Mouse (Mus musculus): ENCODE results near the gene Stk39. TPM values are rescaled to one million over a fixed set of nuclear protein-coding genes. Genes with fewer than 3 reads are reported as not detected.

Stk39 gene
- polyA plus RNA-seq, 1 experiment from 2014 or later: 27.3 TPM

DNA sequence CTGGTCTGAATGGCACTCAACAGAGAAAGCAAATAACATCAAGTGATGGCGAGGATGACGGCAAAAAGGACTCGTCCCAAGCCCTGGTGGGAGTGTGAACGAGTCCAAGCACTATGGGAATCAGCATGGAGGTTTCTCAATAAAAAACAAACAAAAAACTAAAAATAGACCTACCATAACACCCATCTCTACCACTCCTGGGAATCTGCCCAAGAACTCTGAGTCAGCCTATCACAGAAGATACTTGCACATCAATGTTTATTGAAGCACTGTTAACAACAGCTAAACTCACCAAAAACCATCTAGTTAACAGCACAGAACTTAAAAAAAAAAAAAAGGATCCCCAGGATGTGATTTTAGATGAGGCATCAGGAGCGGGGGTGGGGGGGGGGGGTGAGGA is 55.0 kb downstream of the Stk39 start:
- H3K4me1 ChIP-seq: no peaks in the 10 kb centered on the region
- no peak for ATAC-seq (ENCODE audit: low FRiP score)
- WGBS: 95% methylated on average over 5 of the region's 5 CpGs
- H3K36me3 ChIP-seq: no peaks in the 10 kb centered on the region
- H3K27me3 ChIP-seq (replicated peaks): no peaks in the 10 kb centered on the region
- H3K9ac ChIP-seq (replicated peaks): no peak overlapping the region
- no peak overlapping the region for H3K4me3 ChIP-seq (replicated peaks)
- no peak overlapping the region for H3K4me2 ChIP-seq
- H3K9me3 ChIP-seq (replicated peaks): no peaks in the 10 kb centered on the region
- no peak overlapping the region for H3K27ac ChIP-seq (replicated peaks)

DNA sequence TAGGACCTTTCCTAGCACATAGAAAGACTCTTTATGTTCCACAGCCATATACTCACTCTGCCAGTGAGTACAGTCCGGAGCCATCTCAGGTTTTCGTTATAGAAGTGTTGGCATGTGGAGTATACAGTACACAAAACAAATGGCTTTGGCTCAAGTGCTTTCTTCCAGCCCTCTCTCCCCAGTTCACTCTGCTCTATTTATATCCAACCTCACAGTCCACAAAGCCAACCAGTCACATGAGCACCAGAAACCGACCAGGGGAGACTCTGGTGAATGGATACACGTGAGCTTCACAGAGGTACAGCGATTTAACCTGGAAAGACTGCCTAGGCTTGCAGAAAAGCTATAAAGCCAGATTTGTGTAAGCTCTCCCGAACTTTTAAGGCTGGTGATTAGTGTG is 56.4 kb downstream of the Stk39 start:
- Histone ChIP-seq H3K4me3 (replicated peaks) (no peak overlapping the region), H3K9ac (replicated peaks) (no peak overlapping the region), H3K36me3 (no peaks in the 10 kb centered on the region), H3K27me3 (replicated peaks) (no peaks in the 10 kb centered on the region), H3K27ac (replicated peaks) (no peak overlapping the region), H3K9me3 (replicated peaks) (no peaks in the 10 kb centered on the region), H3K4me1 (no peaks in the 10 kb centered on the region), H3K4me2 (no peak overlapping the region)
- 88% methylated on average over 6 of the region's 6 CpGs for WGBS
- no peak for ATAC-seq (ENCODE audit: low FRiP score)

DNA sequence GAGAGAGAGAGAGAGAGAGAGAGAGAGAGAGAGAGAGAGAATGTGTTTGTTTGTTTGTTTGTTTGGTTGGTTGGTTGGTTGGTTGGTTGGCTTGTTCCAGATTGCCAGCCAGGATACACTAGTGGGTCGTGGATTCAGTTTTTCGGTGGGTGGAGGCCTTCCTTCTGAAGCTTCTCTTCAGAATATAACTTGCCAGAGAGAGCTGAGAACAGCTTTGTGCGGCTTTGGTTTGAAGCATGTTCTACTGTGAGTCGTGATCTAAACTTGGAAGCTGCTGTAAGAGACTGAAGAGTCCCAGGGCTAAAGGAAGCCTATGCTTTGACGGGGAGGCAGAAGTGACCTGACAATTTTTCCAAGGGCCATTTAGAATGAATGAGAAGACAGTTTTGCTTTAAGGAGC is 59.9 kb downstream of the Stk39 start:
- Histone ChIP-seq H3K27me3 (replicated peaks) (no peaks in the 10 kb centered on the region), H3K4me1 (peaks cover 20% of the 10 kb centered on the region), H3K27ac (replicated peaks) (no peak overlapping the region), H3K36me3 (no peaks in the 10 kb centered on the region), H3K9ac (replicated peaks) (no peak overlapping the region), H3K9me3 (replicated peaks) (no peaks in the 10 kb centered on the region), H3K4me2 (no peak overlapping the region), H3K4me3 (replicated peaks) (no peak overlapping the region)
- no peak for ATAC-seq (ENCODE audit: low FRiP score)
- WGBS: 90% methylated on average over 5 of the region's 5 CpGs

DNA sequence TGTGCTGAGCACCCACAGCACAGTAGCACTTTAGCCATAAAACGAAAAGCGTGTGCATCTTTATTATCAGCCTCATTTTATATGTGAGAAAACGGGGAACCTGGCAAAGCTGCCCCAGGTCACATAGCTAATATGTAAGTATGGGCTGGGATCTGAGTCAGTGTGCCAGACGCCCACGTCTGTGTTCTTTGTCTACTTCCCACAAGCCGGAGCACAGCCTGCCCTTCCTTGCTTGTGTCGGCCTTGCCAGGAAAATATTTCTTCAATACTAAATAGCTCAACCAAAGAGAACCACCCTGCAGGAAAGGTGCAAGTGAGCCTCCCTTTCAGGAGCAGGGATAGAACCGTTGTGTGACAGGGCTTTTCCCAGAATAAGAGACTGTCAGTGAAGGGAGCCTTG is 60.9 kb downstream of the Stk39 start:
- no peaks in the 10 kb centered on the region for H3K9me3 ChIP-seq (replicated peaks)
- peaks cover 29% of the 10 kb centered on the region for H3K4me1 ChIP-seq

DNA sequence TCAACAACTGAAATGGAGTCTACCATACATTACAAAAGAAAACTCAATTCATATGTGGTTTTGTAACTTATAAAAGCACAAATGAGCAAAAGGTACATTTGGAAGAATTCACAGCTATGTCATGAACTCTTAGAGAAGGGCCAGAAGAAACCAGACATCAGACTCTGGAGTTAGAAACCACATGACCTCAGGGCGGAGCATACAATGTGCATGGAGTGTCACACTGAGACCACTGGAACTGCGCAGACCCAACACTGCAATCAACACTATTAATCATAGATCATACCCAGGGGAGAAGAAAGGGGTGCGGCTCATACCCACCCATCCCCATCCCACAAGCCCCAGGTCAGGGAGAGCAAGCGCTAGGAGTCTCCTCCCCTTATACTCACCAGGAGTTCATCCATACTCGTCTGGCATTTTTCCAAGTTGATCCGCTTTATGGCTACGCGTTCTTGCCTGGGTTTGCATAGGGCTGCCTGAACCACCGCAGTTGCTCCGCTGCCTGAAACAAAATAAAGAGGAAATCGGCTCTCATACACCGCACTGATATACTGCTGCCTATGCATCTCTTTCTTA is 62.3 kb downstream of the Stk39 start:
- Histone ChIP-seq H3K4me2 (no peak overlapping the region), H3K4me1 (peaks cover 41% of the 10 kb centered on the region), H3K27ac (replicated peaks) (no peak overlapping the region), H3K4me3 (replicated peaks) (no peak overlapping the region), H3K9ac (replicated peaks) (no peak overlapping the region), H3K36me3 (no peaks in the 10 kb centered on the region), H3K27me3 (replicated peaks) (no peaks in the 10 kb centered on the region), H3K9me3 (replicated peaks) (no peaks in the 10 kb centered on the region)
- WGBS: 43% methylated on average over 12 of the region's 12 CpGs
- ATAC-seq (ENCODE audit: low FRiP score): peak; percentile 22; the same call in 1 of the 2 replicates

More for the DNA sequence above, 60.9 kb downstream of the Stk39 start:
- Histone ChIP-seq H3K27me3 (replicated peaks) (no peaks in the 10 kb centered on the region), H3K9ac (replicated peaks) (no peak overlapping the region), H3K4me3 (replicated peaks) (no peak overlapping the region), H3K4me2 (no peak overlapping the region), H3K36me3 (no peaks in the 10 kb centered on the region), H3K27ac (replicated peaks) (no peak overlapping the region)
- ATAC-seq (ENCODE audit: low FRiP score): no peak
- WGBS: 70% methylated on average over 8 of the region's 8 CpGs

DNA sequence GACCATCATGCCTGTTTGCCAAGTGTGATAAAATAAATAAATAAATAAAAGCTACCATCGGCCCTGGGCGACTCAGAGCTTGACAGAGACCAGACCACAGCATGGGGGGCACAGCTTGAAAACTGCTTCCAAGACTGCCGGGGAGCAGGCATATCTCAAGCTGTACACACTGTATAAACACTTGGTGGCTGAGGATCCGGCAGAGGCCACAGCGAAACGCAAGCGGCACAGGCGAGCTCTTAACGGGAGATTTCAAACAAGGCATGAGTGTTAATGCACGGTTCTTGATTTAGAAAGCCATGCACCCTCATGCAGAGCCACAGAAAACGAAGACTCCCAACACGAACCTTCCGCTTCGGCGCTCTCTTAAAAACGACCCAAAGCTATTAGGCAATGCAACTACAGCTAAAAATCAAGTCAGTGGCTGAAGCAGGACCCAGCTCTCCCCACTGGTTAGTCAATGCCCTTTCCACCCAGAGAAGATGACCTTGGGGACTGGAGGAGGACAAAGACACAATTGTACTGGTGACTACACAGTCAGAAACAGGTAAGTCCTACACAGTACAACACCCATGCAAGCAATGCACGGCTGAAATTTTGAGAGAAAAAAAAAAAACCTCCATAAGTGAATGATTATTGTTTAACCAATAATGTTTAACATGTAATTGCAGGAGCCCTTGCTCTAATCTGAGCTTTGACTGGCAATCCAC is 63.6 kb downstream of the Stk39 start:
- Histone ChIP-seq H3K27ac (replicated peaks) (no peak overlapping the region), H3K9me3 (replicated peaks) (no peaks in the 10 kb centered on the region), H3K27me3 (replicated peaks) (no peaks in the 10 kb centered on the region), H3K4me3 (replicated peaks) (no peak overlapping the region), H3K9ac (replicated peaks) (no peak overlapping the region), H3K4me2 (no peak overlapping the region), H3K4me1 (peaks cover 49% of the 10 kb centered on the region), H3K36me3 (no peaks in the 10 kb centered on the region)
- 43% methylated on average over 17 of the region's 17 CpGs for WGBS
- ATAC-seq (ENCODE audit: low FRiP score): no peak

DNA sequence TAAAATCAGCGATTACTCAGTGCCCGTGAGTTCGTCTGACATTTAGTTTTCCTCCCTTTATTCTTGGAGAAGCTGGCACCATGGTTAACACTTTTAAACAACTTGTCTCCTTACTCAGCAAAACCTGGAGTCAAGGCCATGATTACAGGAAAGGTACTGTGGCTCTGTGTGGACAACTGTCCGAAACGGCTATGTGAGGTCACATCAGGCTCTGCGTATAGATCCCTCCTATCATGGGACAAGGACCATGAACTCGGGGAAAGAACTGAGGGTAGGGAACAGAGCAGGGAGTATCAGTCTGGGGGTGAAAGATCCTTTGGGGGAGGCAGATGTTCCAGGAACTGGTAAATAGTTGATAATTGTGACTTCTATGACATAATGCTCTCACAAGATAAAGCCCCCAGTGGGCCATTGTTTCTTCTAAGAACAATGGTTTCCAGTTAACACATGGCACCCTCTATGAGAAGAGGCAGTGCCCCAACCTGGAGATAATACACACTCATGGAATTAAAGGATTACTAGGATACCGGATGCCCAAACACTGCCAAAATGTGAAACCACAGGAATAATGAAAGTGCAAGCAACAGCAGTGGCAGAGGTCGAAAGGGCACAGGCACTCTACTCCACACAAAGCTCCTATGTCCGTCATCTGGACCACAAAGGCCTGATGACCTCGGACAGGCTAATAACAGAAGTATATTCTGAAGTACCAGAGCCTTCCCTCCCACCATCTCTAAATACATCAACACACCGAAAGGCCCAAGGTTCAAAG is 64.7 kb downstream of the Stk39 start:
- WGBS: 46% methylated on average over 12 of the region's 12 CpGs
- H3K4me1 ChIP-seq: peaks cover 49% of the 10 kb centered on the region
- ATAC-seq (ENCODE audit: low FRiP score): no peak
- H3K27ac ChIP-seq (replicated peaks): no peak overlapping the region
- H3K9ac ChIP-seq (replicated peaks): no peak overlapping the region
- H3K9me3 ChIP-seq (replicated peaks): no peaks in the 10 kb centered on the region
- H3K4me3 ChIP-seq (replicated peaks): no peak overlapping the region
- no peaks in the 10 kb centered on the region for H3K27me3 ChIP-seq (replicated peaks)
- no peak overlapping the region for H3K4me2 ChIP-seq
- H3K36me3 ChIP-seq: no peaks in the 10 kb centered on the region

DNA sequence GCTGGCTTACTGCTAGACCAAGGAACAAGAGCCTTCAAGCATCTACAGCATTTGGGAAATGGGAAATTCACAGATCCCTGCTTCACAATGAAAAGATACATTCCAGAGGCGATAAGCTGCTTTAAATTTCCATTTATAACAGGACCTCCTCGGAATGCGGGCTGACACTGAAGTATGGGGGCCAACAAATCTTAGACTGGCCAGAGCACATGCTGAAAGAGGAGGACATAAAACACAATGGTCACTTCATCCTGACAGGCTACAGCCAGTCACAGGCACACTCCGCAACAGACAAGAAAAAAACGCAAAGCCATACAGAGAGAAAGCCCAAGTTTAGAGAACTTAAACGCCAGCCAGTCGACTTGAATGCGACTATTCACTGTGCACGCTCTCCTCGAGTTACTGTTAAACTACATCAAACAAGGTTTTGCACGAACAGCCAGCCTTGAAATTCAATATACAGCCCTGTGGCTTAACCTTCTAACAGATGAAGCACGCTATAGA is 65.4 kb downstream of the Stk39 start:
- H3K4me3 ChIP-seq (replicated peaks): no peak overlapping the region
- ATAC-seq (ENCODE audit: low FRiP score): no peak
- no peak overlapping the region for H3K27ac ChIP-seq (replicated peaks)
- H3K36me3 ChIP-seq: no peaks in the 10 kb centered on the region
- 20% methylated on average over 12 of the region's 12 CpGs for WGBS
- no peak overlapping the region for H3K9ac ChIP-seq (replicated peaks)
- H3K27me3 ChIP-seq (replicated peaks): no peaks in the 10 kb centered on the region
- no peak overlapping the region for H3K4me2 ChIP-seq
- peaks cover 49% of the 10 kb centered on the region for H3K4me1 ChIP-seq
- no peaks in the 10 kb centered on the region for H3K9me3 ChIP-seq (replicated peaks)

DNA sequence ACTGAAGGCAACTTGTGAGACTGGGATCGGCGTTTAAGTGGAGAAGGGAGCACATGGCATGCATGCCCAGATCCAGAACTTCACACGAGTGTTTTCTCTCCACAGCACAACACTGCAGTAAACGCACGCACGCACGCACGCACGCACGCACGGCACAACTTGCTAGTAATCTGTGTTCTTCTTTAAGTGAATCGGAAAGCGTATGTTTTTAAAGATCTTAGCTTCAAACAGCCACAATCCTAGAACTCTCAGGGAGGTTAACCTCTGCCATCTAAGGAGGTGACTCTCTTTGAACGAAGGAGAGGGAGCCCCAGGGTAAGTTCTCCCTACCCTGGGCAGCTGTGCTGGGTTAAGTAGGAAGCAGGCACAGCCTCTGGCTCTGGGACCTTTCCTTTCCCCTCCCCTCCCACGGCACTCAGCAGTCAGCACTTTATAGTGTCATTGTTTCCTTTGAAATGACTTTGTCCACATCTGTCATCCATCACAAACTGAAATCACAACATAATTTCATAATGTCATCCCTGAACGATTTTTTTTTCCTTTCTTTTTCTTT is 66.8 kb downstream of the Stk39 start:
- no peak overlapping the region for H3K4me3 ChIP-seq (replicated peaks)
- H3K4me2 ChIP-seq: peak overlapping the region; percentile 45
- no peak overlapping the region for H3K27ac ChIP-seq (replicated peaks)
- no peaks in the 10 kb centered on the region for H3K27me3 ChIP-seq (replicated peaks)
- no peak overlapping the region for H3K9ac ChIP-seq (replicated peaks)
- WGBS: 12% methylated on average over 16 of the region's 16 CpGs
- H3K9me3 ChIP-seq (replicated peaks): no peaks in the 10 kb centered on the region
- peak; percentile 16; the same call in 1 of the 2 replicates for ATAC-seq (ENCODE audit: low FRiP score)
- peaks cover 47% of the 10 kb centered on the region for H3K4me1 ChIP-seq
- H3K36me3 ChIP-seq: no peaks in the 10 kb centered on the region

DNA sequence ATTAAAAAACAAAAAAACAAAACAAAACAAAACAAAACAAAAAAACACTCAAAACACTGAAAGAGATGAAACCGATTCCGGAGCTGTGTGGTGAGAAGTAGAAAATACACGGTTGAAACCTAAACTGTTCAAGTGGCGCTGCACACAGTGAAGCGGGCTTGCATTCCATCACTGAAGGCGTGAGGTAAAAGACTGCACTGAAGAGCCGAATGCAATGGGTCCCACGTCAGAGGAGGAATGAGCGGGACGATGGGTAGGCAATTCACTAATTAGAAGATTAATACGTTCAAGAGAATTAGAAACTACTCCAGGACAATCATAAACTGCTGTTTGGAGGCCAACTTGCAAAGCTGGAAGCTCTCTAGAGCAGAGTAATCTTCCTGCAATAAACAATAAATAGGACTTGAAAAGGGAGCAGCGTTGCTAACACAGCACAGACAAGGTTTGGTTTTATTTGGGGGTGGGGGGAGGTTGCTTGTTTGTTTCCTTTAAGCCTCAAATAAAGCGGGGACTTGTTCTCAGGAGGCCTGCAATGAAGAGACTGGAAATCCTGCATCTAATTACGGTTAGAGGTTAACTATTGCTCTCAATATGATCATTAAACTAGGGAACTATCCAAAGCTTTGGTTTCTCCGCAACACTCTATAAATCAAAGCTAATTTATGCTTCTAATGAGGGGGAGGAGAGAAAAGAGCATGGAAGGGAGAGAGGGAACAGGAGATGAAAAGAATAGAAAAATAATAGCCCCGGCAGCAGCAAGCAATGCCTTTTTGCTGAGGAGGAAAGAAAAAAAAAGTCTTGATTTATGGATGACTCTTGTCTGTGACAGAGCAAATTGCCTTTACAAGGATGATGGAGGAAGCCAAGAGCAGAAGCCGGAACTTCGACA is 67.5 kb downstream of the Stk39 start:
- 11% methylated on average over 18 of the region's 18 CpGs for WGBS
- peak overlapping the region; percentile 45 for H3K4me2 ChIP-seq
- ATAC-seq (ENCODE audit: low FRiP score): peak; percentile 81
- no peak overlapping the region for H3K9ac ChIP-seq (replicated peaks)
- H3K4me1 ChIP-seq: peaks cover 40% of the 10 kb centered on the region
- H3K36me3 ChIP-seq: no peaks in the 10 kb centered on the region
- H3K9me3 ChIP-seq (replicated peaks): no peaks in the 10 kb centered on the region
- H3K4me3 ChIP-seq (replicated peaks): no peak overlapping the region
- H3K27ac ChIP-seq (replicated peaks): no peak overlapping the region
- H3K27me3 ChIP-seq (replicated peaks): no peaks in the 10 kb centered on the region
